Mouse (Mus musculus) embryonic facial prominence, embryonic 10.5 days (tissue): ENCODE results near the gene Fam193a. TPM values are rescaled to one million over a fixed set of nuclear protein-coding genes. Genes with fewer than 3 reads are reported as not detected.

ENCODE experiments used
- DNase-seq: peaks from one replicate; pipeline ENCODE4 v3.0.0-alpha.2; 2017; ENCODE audit warnings: low spot score
- H3K27ac ChIP-seq: fragments of 300-500 bp; sonication (generic); replicated peaks from 2 replicates; pipeline ENCODE4 v1.5.1; 2016; ENCODE audit warnings: mild to moderate bottlenecking
- H3K27me3 ChIP-seq: fragments of 300-500 bp; sonication (generic); replicated peaks from 2 replicates; pipeline ENCODE4 v1.6.1; 2016; ENCODE audit warnings: low read depth, mild to moderate bottlenecking; ENCODE audit not compliant: poor library complexity, severe bottlenecking
- H3K36me3 ChIP-seq: fragments of 300-500 bp; sonication (generic); replicated peaks from 2 replicates; pipeline ENCODE4 v1.6.1; 2016; ENCODE audit warnings: mild to moderate bottlenecking, moderate library complexity
- H3K4me1 ChIP-seq: fragments of 300-500 bp; sonication (generic); 2 replicates; pipeline ENCODE4 v1.6.1; 2016
- H3K4me3 ChIP-seq: fragments of 300-500 bp; sonication (generic); 2 replicates; pipeline ENCODE4 v1.5.1; 2016; ENCODE audit warnings: mild to moderate bottlenecking, moderate library complexity
- H3K9me3 ChIP-seq: fragments of 300-500 bp; sonication (generic); 2 replicates; pipeline ENCODE4 v1.6.1; 2016; ENCODE audit warnings: mild to moderate bottlenecking
- WGBS: fragments of 180-500 bp; shearing (Covaris S2); methylation state at CpG from one replicate; pipeline ENCODE4 v1.1.7; 2016; 5-methylcytosine and 5-hydroxymethylcytosine counted together
- polyA plus RNA-seq: library from polyadenylated mRNA; unstranded; fragments of >200 nt; fragmentation: Nextera tagmentation; extraction: Ambion mirVana; gene quantifications from 2 replicates; pipeline ENCODE4 v1.2.1, GENCODE M21; 2016

Gene Fam193a
- polyA plus RNA-seq, 1 experiment from 2014 or later = 13.8 TPM

GRCm38 (mm10) chr5:34438052-34438451 lies 68.3 kb downstream of the Fam193a start:
- no peak for DNase-seq
- H3K4me3 ChIP-seq = no peak overlapping the region
- no peaks in the 10 kb centered on the region for H3K9me3 ChIP-seq
- H3K27ac ChIP-seq = no peak overlapping the region
- no peaks in the 10 kb centered on the region for H3K4me1 ChIP-seq
- 97% methylated on average over 4 of the region's 4 CpGs for WGBS
- H3K36me3 ChIP-seq = peaks cover 100% of the 10 kb centered on the region
- H3K27me3 ChIP-seq = no peaks in the 10 kb centered on the region

GRCm38 (mm10) chr5:34438659-34439058 lies 68.9 kb downstream of the Fam193a start:
- no peak for DNase-seq
- no peaks in the 10 kb centered on the region for H3K4me1 ChIP-seq
- no peak overlapping the region for H3K4me3 ChIP-seq
- H3K9me3 ChIP-seq = no peaks in the 10 kb centered on the region
- 96% methylated on average over 1 of the region's 1 CpGs for WGBS
- H3K27ac ChIP-seq = no peak overlapping the region
- peaks cover 100% of the 10 kb centered on the region for H3K36me3 ChIP-seq
- H3K27me3 ChIP-seq = no peaks in the 10 kb centered on the region

DNA sequence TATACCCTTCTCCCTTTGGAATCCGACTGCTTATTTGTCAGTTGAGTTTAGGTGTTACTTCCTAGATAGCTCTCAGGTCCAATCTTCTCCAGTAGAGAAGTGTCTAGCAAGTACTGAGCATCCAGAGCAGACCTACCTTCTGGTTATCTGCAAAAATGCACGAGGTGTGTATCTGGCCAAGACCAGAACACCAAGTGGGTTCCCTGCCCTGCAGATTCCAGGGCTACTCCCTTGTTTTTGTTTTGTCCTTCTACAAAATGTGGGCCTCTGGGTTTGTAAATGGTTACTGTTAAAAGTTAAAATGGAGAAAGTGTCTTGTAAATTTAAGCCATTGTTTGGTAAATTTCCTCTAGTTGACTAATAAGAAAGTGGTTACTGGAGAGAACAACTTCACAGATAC lies 70.0 kb downstream of the Fam193a start:
- no peak overlapping the region for H3K4me3 ChIP-seq
- WGBS = 85% methylated on average over 2 of the region's 2 CpGs
- peaks cover 100% of the 10 kb centered on the region for H3K36me3 ChIP-seq
- no peaks in the 10 kb centered on the region for H3K4me1 ChIP-seq
- DNase-seq = no peak
- no peak overlapping the region for H3K27ac ChIP-seq
- H3K9me3 ChIP-seq = no peaks in the 10 kb centered on the region
- H3K27me3 ChIP-seq = no peaks in the 10 kb centered on the region

DNA sequence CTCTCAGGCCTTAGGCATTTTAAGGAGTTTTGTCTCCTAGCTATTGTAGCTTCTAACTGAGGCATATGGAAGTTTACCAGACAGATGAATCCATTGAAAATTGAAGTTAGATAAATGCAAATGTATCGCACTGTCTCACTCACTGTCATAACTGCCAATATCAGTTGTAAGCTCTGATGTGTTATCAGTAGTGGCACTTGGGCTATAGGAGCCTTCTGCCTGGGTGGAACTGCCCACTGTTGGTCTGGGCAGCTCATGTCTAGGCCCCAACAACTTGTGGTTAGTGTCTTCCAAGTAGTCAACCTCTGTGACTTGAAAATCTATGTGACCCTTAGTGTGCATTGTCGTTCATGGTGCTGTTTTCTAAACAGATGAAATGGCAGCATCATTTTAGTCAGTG lies 72.1 kb downstream of the Fam193a start:
- H3K4me3 ChIP-seq = no peak overlapping the region
- 94% methylated on average over 2 of the region's 2 CpGs for WGBS
- no peak for DNase-seq
- peaks cover 100% of the 10 kb centered on the region for H3K36me3 ChIP-seq
- no peaks in the 10 kb centered on the region for H3K4me1 ChIP-seq
- no peaks in the 10 kb centered on the region for H3K9me3 ChIP-seq
- no peak overlapping the region for H3K27ac ChIP-seq
- no peaks in the 10 kb centered on the region for H3K27me3 ChIP-seq

GRCm38 (mm10) chr5:34446207-34446606 lies 76.5 kb downstream of the Fam193a start:
- H3K36me3 ChIP-seq = peaks cover 86% of the 10 kb centered on the region

GRCm38 (mm10) chr5:34458994-34459393 lies 89.3 kb downstream of the Fam193a start:
- WGBS = 92% methylated on average over 1 of the region's 1 CpGs
- no peaks in the 10 kb centered on the region for H3K9me3 ChIP-seq
- H3K27me3 ChIP-seq = no peaks in the 10 kb centered on the region
- DNase-seq = no peak
- H3K4me1 ChIP-seq = no peaks in the 10 kb centered on the region
- H3K27ac ChIP-seq = no peak overlapping the region
- no peak overlapping the region for H3K4me3 ChIP-seq
- H3K36me3 ChIP-seq = peaks cover 95% of the 10 kb centered on the region

More at GRCm38 (mm10) chr5:34446207-34446606, 76.5 kb downstream of the Fam193a start:
- no peak for DNase-seq
- Histone ChIP-seq H3K4me3 (no peak overlapping the region), H3K4me1 (no peaks in the 10 kb centered on the region), H3K27me3 (no peaks in the 10 kb centered on the region), H3K9me3 (no peaks in the 10 kb centered on the region), H3K27ac (no peak overlapping the region)
- WGBS = 90% methylated on average over 9 of the region's 9 CpGs

DNA sequence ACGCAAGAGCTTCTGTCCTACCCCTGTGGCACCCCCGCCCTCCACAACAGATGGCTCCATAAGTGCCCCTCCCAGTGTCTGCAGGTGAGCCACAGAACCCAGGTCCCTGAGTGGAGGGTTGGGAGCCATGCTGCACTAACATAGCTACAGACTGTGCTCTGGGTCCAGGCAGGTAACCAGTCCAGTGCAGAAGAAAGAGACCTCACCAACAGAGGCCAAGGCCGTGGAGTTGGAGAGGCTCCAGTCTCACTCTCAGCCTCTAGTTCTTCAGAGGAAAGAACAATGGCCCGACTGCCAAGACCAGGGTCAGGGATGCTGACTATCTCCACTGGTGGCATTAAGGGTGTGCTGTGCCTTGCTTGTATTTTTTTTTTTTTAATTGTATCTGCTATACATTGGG lies 91.6 kb downstream of the Fam193a start:
- H3K36me3 ChIP-seq = peaks cover 96% of the 10 kb centered on the region
- H3K4me1 ChIP-seq = no peaks in the 10 kb centered on the region
- no peak overlapping the region for H3K4me3 ChIP-seq
- DNase-seq = no peak
- H3K9me3 ChIP-seq = no peaks in the 10 kb centered on the region
- 94% methylated on average over 4 of the region's 4 CpGs for WGBS
- no peaks in the 10 kb centered on the region for H3K27me3 ChIP-seq
- H3K27ac ChIP-seq = no peak overlapping the region

DNA sequence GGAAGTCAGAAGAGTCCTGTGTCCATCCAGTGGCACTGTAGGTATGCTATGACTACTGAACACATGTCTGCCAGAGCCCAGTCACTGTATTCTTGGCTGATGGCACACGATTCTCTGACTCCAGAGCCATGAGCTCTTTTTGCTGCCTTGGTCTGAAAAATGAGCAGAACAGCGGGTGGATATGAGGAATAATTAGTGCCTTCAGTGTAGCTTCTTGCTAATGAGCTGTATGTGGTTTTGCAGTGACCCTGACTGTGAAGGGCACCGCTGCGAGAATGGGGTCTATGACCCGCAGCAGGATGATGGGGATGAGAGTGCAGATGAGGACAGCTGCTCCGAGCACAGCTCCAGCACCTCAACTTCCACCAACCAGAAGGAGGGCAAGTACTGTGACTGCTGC lies 92.1 kb downstream of the Fam193a start:
- H3K27ac ChIP-seq = no peak overlapping the region
- WGBS = 87% methylated on average over 6 of the region's 6 CpGs
- no peaks in the 10 kb centered on the region for H3K9me3 ChIP-seq
- DNase-seq = no peak
- H3K27me3 ChIP-seq = no peaks in the 10 kb centered on the region
- H3K4me3 ChIP-seq = no peak overlapping the region
- H3K36me3 ChIP-seq = peaks cover 97% of the 10 kb centered on the region
- no peaks in the 10 kb centered on the region for H3K4me1 ChIP-seq

DNA sequence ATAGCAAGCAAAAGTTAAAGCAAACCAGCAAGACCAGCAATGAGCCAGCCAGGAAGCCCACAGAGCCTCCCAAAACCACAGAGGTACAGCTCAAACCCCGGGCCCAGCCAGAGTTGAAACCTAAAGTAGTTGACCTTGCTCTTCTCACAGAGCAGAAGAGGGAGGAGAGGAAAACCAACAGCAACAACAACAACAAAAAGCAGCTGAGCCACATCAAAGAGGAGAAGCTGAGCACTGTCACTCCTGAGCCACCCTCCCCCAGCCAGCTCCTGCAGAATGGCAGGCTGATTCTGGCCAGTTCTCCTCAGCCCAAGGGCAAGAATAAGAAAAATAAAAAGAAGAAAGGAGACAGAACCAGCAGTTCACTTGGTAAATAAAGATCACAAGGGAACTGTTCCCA lies 96.3 kb downstream of the Fam193a start:
- H3K27ac ChIP-seq = no peak overlapping the region
- WGBS = 97% methylated on average over 1 of the region's 1 CpGs
- no peak for DNase-seq
- H3K27me3 ChIP-seq = no peaks in the 10 kb centered on the region
- no peak overlapping the region for H3K4me3 ChIP-seq
- peaks cover 91% of the 10 kb centered on the region for H3K36me3 ChIP-seq
- no peaks in the 10 kb centered on the region for H3K4me1 ChIP-seq
- H3K9me3 ChIP-seq = no peaks in the 10 kb centered on the region

DNA sequence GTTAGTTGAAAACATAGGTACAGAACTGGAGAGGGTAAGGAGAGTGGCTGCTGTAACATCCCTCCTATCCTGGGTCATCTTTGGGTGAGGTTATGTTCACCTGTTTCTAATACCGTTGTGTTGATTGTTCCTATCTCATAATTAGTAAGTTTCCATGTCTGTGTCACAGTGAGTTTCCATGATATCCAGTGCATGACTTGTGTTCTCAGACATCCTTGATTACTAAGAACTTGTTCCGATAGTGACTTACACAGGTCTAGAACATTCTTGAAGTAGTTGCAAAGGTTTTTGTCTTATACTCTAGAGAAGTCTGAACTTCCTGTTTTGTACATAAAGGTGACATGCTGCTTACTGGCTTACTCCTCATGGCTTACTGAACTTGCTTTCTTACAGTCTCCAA lies 96.9 kb downstream of the Fam193a start:
- H3K4me1 ChIP-seq = no peaks in the 10 kb centered on the region
- DNase-seq = no peak
- 94% methylated on average over 2 of the region's 2 CpGs for WGBS
- no peak overlapping the region for H3K4me3 ChIP-seq
- no peaks in the 10 kb centered on the region for H3K27me3 ChIP-seq
- H3K27ac ChIP-seq = no peak overlapping the region
- no peaks in the 10 kb centered on the region for H3K9me3 ChIP-seq
- peaks cover 85% of the 10 kb centered on the region for H3K36me3 ChIP-seq

- no peak for DNase-seq
- H3K27ac ChIP-seq = no peak overlapping the region
- H3K27me3 ChIP-seq = no peaks in the 10 kb centered on the region
- H3K36me3 ChIP-seq = peaks cover 80% of the 10 kb centered on the region
- H3K9me3 ChIP-seq = no peaks in the 10 kb centered on the region
- no peaks in the 10 kb centered on the region for H3K4me1 ChIP-seq
- no peak overlapping the region for H3K4me3 ChIP-seq
- WGBS = 94% methylated on average over 2 of the region's 2 CpGs
Measured at GRCm38 (mm10) chr5:34468039-34468775, 98.5 kb downstream of the Fam193a start.

DNA sequence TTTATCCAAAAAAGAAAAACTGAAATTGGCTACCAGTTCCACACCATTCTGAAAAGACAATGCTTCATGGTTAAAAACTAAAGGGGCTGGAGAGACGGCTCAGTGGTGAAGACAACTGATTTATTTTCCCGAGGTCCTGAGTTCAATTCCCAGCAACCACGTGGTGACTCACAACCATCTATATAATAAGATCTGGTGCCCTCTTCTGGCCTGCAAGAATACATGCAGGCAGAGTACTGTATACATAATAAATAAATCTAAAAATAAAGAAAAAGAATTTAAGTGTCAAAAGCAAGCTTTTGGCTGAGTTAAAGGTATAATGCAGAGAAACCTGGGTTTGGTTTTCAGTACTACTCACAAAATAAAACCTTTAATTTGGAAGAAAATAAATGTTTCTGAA lies 111.2 kb downstream of the Fam193a start:
- 82% methylated on average over 3 of the region's 3 CpGs for WGBS
- Histone ChIP-seq H3K27me3 (no peaks in the 10 kb centered on the region), H3K4me3 (no peak overlapping the region), H3K4me1 (no peaks in the 10 kb centered on the region), H3K27ac (no peak overlapping the region), H3K36me3 (peaks cover 98% of the 10 kb centered on the region), H3K9me3 (no peaks in the 10 kb centered on the region)
- no peak for DNase-seq

- Histone ChIP-seq H3K4me1 (no peaks in the 10 kb centered on the region), H3K9me3 (no peaks in the 10 kb centered on the region), H3K36me3 (peaks cover 70% of the 10 kb centered on the region), H3K27ac (no peak overlapping the region), H3K27me3 (no peaks in the 10 kb centered on the region), H3K4me3 (no peak overlapping the region)
- no peak for DNase-seq
- 94% methylated on average over 15 of the region's 15 CpGs for WGBS
Measured at GRCm38 (mm10) chr5:34485731-34486130, 116.0 kb downstream of the Fam193a start.
